In the genomic region with DNA sequence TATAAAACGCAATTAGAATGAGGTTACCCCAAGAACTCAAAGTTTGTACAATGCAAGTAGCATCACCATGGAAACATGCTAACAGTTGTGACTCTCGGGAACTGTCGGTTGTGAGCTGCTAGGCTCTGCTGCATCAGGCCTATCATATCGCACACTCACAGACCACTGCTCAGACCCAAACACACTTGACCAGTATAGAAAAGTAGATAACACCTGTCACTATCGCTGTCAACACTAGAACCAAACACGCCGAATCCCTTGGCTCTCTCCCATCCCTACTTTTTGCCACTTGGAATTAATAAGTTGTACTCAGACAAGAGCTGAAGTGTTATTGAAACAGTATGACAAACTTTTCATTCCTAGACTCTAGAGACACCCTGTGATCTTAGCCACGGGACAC, we compare ENCODE assay signal across 22 mouse cellular contexts. TPM values are rescaled to one million over a fixed set of nuclear protein-coding genes. Genes with fewer than 3 reads are reported as not detected.
DNase-seq lines count a peak whose midpoint lies in the region; ATAC-seq and TF ChIP-seq lines count a peak whose summit lies in the region.
"Had no signal": no experiment of that assay in that cellular context is flagged by ENCODE, and none has a peak within 500 bp of the region (broad histone marks: within the 10 kb centered on the region; RNA-seq: fewer than 3 reads in every experiment).

No protein-coding gene starts in this region.

- no peak overlapping the region for H3K4me2 ChIP-seq in lung, postnatal 0 days (replicated peaks; ENCODE audit: low read depth, low read length)
- H3K4me2 ChIP-seq in heart, embryonic 11.5 days = peak overlapping the region; percentile 9
- no peak overlapping the region for H3K4me2 ChIP-seq in heart, postnatal 0 days (ENCODE audit: low read depth, low read length)
- H3K4me2 ChIP-seq in kidney, embryonic 15.5 days = no peak overlapping the region
- H3K4me2 ChIP-seq: forebrain, embryonic 13.5 days; hindbrain, embryonic 12.5 days; liver, embryonic 11.5 days; neural tube, embryonic 13.5 days had no signal

- no peak overlapping the region for H3K27ac ChIP-seq in lung, postnatal 0 days (ENCODE audit: low read length)
- H3K27ac ChIP-seq in heart, embryonic 11.5 days (ENCODE audit: low read depth, low read length) = peak overlapping the region; percentile 67; the same call in 1 of the 2 replicates
- peak overlapping the region; percentile 46; the same call in 1 of the 2 replicates for H3K27ac ChIP-seq in heart, postnatal 0 days (ENCODE audit: low read depth)
- H3K27ac ChIP-seq in kidney, embryonic 15.5 days = no peak overlapping the region
- H3K27ac ChIP-seq: forebrain, embryonic 13.5 days; hindbrain, embryonic 12.5 days; kidney, postnatal 0 days; neural tube, embryonic 13.5 days had no signal

- no peak for TF ChIP-seq EP300 in lung, postnatal 0 days (IDR thresholded peaks at IDR 0.05)
- TF ChIP-seq EP300 in heart, postnatal 0 days (IDR thresholded peaks at IDR 0.05; ENCODE audit: low read depth) = 0 out of 2 replicates have a peak, but pooled peaks have one; percentile 24

- H3K36me3 ChIP-seq in lung, postnatal 0 days (ENCODE audit: insufficient read depth, low read length) = no peaks in the 10 kb centered on the region
- no peaks in the 10 kb centered on the region for H3K36me3 ChIP-seq in heart, embryonic 11.5 days (ENCODE audit: control insufficient read depth, insufficient read depth, low read length)
- no peaks in the 10 kb centered on the region for H3K36me3 ChIP-seq in heart, postnatal 0 days (replicated peaks; ENCODE audit: control insufficient read depth, insufficient read depth, low read length)
- H3K36me3 ChIP-seq in kidney, embryonic 15.5 days = no peaks in the 10 kb centered on the region
- H3K36me3 ChIP-seq: hindbrain, embryonic 12.5 days; neural tube, embryonic 13.5 days had no signal

- H3K4me3 ChIP-seq in lung, postnatal 0 days (ENCODE audit: low read depth, low read length) = no peak overlapping the region
- H3K4me3 ChIP-seq in heart, embryonic 11.5 days (ENCODE audit: low read depth, low read length) = no peak overlapping the region
- no peak overlapping the region for H3K4me3 ChIP-seq in heart, postnatal 0 days (ENCODE audit: low read depth, low read length)
- H3K4me3 ChIP-seq in kidney, embryonic 15.5 days (replicated peaks) = no peak overlapping the region
- H3K4me3 ChIP-seq: forebrain, embryonic 13.5 days; hindbrain, embryonic 12.5 days; myocyte; neural tube, embryonic 13.5 days had no signal

- H3K27me3 ChIP-seq in lung, postnatal 0 days (replicated peaks; ENCODE audit: insufficient read depth, low read length) = no peaks in the 10 kb centered on the region
- no peaks in the 10 kb centered on the region for H3K27me3 ChIP-seq in heart, embryonic 11.5 days (ENCODE audit: control insufficient read depth, insufficient read depth, low read length)
- peaks cover 7% of the 10 kb centered on the region for H3K27me3 ChIP-seq in heart, postnatal 0 days (ENCODE audit: control insufficient read depth, insufficient read depth, low read length)
- no peaks in the 10 kb centered on the region; the same call in 1 of the 2 replicates for H3K27me3 ChIP-seq in kidney, embryonic 15.5 days
- H3K27me3 ChIP-seq: forebrain, embryonic 13.5 days; hindbrain, embryonic 12.5 days; neural tube, embryonic 13.5 days had no signal

- 29% methylated on average over 8 of the region's 8 CpGs for WGBS in lung, postnatal 0 days
- 31% methylated on average over 8 of the region's 8 CpGs for WGBS in heart, embryonic 11.5 days (ENCODE audit: insufficient replicate concordance)
- 21% methylated on average over 8 of the region's 8 CpGs for WGBS in heart, postnatal 0 days
- WGBS in kidney, embryonic 15.5 days = 82% methylated on average over 8 of the region's 8 CpGs

- peak; percentile 6 for DNase-seq in lung, postnatal 10 days
- DNase-seq in lung, postnatal 0 days (ENCODE audit: low spot score) = no peak
- DNase-seq in heart, postnatal 0 days (ENCODE audit: low spot score) = peak; percentile 79
- no peak for DNase-seq in cerebellum, adult 9-10 months
- DNase-seq: adrenal gland, postnatal 36 days; cerebellum, adult 11-12 months; cerebellum, postnatal 25 days; kidney, adult 11 months; lung, adult 18-20 months; lung, postnatal 4 days; midbrain, embryonic 14.5 days; right cerebral cortex, postnatal 4 days; thymus, postnatal 25 days had no signal

- H3K4me1 ChIP-seq in lung, postnatal 0 days (ENCODE audit: insufficient read depth, low read depth, low read length) = no peaks in the 10 kb centered on the region
- H3K4me1 ChIP-seq in heart, embryonic 11.5 days (ENCODE audit: control insufficient read depth, insufficient read depth, low read length) = peaks cover 12% of the 10 kb centered on the region
- peaks cover 13% of the 10 kb centered on the region; the same call in 1 of the 2 replicates for H3K4me1 ChIP-seq in heart, postnatal 0 days (ENCODE audit: control insufficient read depth, insufficient read depth)
- H3K4me1 ChIP-seq in kidney, embryonic 15.5 days = peaks cover 13% of the 10 kb centered on the region

- TF ChIP-seq CTCF in lung, postnatal 0 days (IDR thresholded peaks at IDR 0.05) = no peak
- TF ChIP-seq CTCF in heart, postnatal 0 days (IDR thresholded peaks at IDR 0.05; ENCODE audit: low read depth) = no peak

- no peak overlapping the region for H3K9ac ChIP-seq in lung, postnatal 0 days (replicated peaks; ENCODE audit: low read depth)
- no peak overlapping the region for H3K9ac ChIP-seq in heart, embryonic 11.5 days (ENCODE audit: low read depth, low read length)
- H3K9ac ChIP-seq in heart, postnatal 0 days (replicated peaks; ENCODE audit: low read depth, low read length) = no peak overlapping the region
- H3K9ac ChIP-seq in kidney, embryonic 15.5 days = no peak overlapping the region
- H3K9ac ChIP-seq: forebrain, embryonic 13.5 days; hindbrain, embryonic 12.5 days; neural tube, embryonic 13.5 days had no signal

- no peak; the same call in 1 of the 2 replicates for ATAC-seq in lung, postnatal 0 days
- peak; percentile 83 for ATAC-seq in heart, embryonic 11.5 days (replicated peaks; ENCODE audit: insufficient number of reproducible peaks, low FRiP score, low TSS enrichment)
- ATAC-seq in heart, postnatal 0 days (ENCODE audit: insufficient read depth, low read depth) = peak; percentile 89
- no peak for ATAC-seq in kidney, embryonic 15.5 days (replicated peaks; ENCODE audit: low FRiP score)
- ATAC-seq in granulocyte monocyte progenitor cell, adult 5-6 weeks (replicated peaks; ENCODE audit: poor library complexity, severe bottlenecking) = no peak
- ATAC-seq: forebrain, embryonic 13.5 days had no signal

- H3K9me3 ChIP-seq in lung, postnatal 0 days (ENCODE audit: low read length) = no peaks in the 10 kb centered on the region
- no peaks in the 10 kb centered on the region for H3K9me3 ChIP-seq in heart, embryonic 11.5 days (replicated peaks; ENCODE audit: control insufficient read depth, low read length)
- no peaks in the 10 kb centered on the region for H3K9me3 ChIP-seq in heart, postnatal 0 days (replicated peaks; ENCODE audit: control insufficient read depth, low read length)
- H3K9me3 ChIP-seq in kidney, embryonic 15.5 days (replicated peaks) = no peaks in the 10 kb centered on the region
- H3K9me3 ChIP-seq: forebrain, embryonic 13.5 days; hindbrain, embryonic 12.5 days; neural tube, embryonic 13.5 days had no signal

RNA-seq across cellular contexts. Expression of a gene that starts 40.9 kb away (rescaled TPM):
- 9.7 and 13.9 TPM in 2 replicates for polyA plus RNA-seq in lung, postnatal 0 days (2015; fragmentation: Nextera tagmentation; extraction: Ambion mirVana)
- polyA plus RNA-seq in heart, embryonic 11.5 days (2014; fragmentation: Nextera tagmentation; extraction: Ambion mirVana) = 124 and 126 TPM in 2 replicates
- 9.4 and 11.7 TPM in 2 replicates for total RNA-seq in heart, postnatal 0 days (2014; rRNA removed; ENCODE audit: low replicate concordance)
- 26.8 and 28.3 TPM in 2 replicates for polyA plus RNA-seq in heart, postnatal 0 days (2015; fragmentation: Nextera tagmentation; extraction: Ambion mirVana)
- polyA plus RNA-seq in kidney, embryonic 15.5 days (2015; fragmentation: Nextera tagmentation; extraction: Ambion mirVana) = 29.5 and 30.0 TPM in 2 replicates
- total RNA-seq in granulocyte monocyte progenitor cell, adult 5-6 weeks (2014; fragmentation: Nextera tagmentation) = 0.62 TPM in 1 of 2 replicates, not detected in the other
- total RNA-seq in granulocyte monocyte progenitor cell, adult 5-6 weeks (2017) = not detected in 2 replicates
- polyA plus RNA-seq: myocyte had no signal

Comparison
In these comparisons a context has a peak if more than half of its experiments do, and no peak if none do; other contexts are left out.
1. DNase-seq: peak in lung, postnatal 10 days (single experiment) and heart, postnatal 0 days (single experiment); none in lung, postnatal 0 days (single experiment) and cerebellum, adult 9-10 months (single experiment).
2. ATAC-seq: peak in heart, embryonic 11.5 days (single experiment) and heart, postnatal 0 days (single experiment); none in lung, postnatal 0 days (single experiment), kidney, embryonic 15.5 days (single experiment) and granulocyte monocyte progenitor cell, adult 5-6 weeks (single experiment).
3. H3K27ac ChIP-seq: peak in heart, embryonic 11.5 days (single experiment) and heart, postnatal 0 days (single experiment); none in lung, postnatal 0 days (single experiment) and kidney, embryonic 15.5 days (single experiment).